Mouse (Mus musculus): ENCODE data around the gene Ankrd28. TPM values are rescaled to one million over a fixed set of nuclear protein-coding genes. Genes with fewer than 3 reads are reported as not detected.
A peak's percentile ranks its signal among the peaks of the same experiment; 100 is the strongest.

Ankrd28 gene
- total and polyA plus RNA-seq, 3 experiments = 6.6 to 27.7 (median 22.1) TPM

DNA sequence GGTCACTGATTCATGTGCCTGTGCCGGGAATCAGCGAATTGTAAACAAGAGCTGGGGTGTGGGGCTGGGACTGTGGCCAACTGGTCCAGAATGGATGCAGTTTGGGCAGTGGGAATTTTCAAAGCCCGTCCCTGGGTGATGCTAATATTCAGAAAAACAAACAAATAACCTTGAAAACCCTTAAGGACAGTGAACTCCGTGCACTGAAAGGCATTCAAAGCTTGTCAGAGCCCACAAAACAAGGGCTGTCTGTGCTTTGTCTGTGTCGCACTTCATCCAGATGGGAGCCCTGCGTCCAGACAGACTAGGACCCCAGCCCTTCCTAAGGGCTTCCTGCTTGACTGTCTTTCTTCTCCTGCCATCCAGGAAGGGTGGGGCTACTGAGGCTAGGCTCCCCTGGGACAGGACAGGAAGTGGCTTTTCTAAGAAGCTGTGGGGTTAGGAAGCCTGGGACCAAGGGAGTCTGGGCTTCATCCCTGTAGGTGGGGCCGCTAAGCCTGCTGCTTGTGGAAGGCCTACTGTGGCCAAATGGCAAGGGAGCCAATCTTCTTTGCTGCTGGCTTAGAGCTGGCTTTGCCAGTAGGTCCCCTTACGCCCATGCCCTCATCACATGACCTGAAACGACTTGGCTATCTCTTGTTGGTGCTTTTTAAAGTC is 167.8 kb downstream of the Ankrd28 start:
- intact Hi-C loops (cut with DNase I) = loop anchor here (5.0 to 10.0 kb wide), 2 partner anchors 242 to 285 kb away; no protein-coding TSS in a partner anchor
- peak overlapping the region; percentile 51 for H3K4me3 ChIP-seq
- peak; percentile 84 to 90 for DNase-seq
- TF ChIP-seq CTCF (IDR thresholded peaks at IDR 0.05) (0 out of 2 replicates have a peak, but pooled peaks have one; percentile 12), POLR2A (IDR thresholded peaks at IDR 0.05; ENCODE audit: insufficient read depth, low read depth, low read length) (peak; percentile 75), EP300 (IDR thresholded peaks at IDR 0.05; ENCODE audit: insufficient read depth, low read depth, low read length) (peak; percentile 95)
- peaks cover 2% of the 10 kb centered on the region; the same call in 1 of the 2 replicates for H3K36me3 ChIP-seq (ENCODE audit: control insufficient read depth, insufficient read depth, low read length)
- H3K79me2 ChIP-seq (replicated peaks; ENCODE audit: control insufficient read depth, insufficient read depth, low read length) = no peaks in the 10 kb centered on the region
- H3K27me3 ChIP-seq (ENCODE audit: control insufficient read depth, insufficient read depth, low read length) = no peaks in the 10 kb centered on the region
- peaks cover 30% of the 10 kb centered on the region for H3K4me1 ChIP-seq (ENCODE audit: control insufficient read depth, insufficient read depth, low read length)
- WGBS = 9% methylated on average over 9 of the region's 9 CpGs
- 0 out of 2 replicates have a peak overlapping the region, but pooled peaks have one; percentile 47 for H3K9ac ChIP-seq (ENCODE audit: low read depth, low read length)
- H3K27ac ChIP-seq = peak overlapping the region; percentile 96

DNA sequence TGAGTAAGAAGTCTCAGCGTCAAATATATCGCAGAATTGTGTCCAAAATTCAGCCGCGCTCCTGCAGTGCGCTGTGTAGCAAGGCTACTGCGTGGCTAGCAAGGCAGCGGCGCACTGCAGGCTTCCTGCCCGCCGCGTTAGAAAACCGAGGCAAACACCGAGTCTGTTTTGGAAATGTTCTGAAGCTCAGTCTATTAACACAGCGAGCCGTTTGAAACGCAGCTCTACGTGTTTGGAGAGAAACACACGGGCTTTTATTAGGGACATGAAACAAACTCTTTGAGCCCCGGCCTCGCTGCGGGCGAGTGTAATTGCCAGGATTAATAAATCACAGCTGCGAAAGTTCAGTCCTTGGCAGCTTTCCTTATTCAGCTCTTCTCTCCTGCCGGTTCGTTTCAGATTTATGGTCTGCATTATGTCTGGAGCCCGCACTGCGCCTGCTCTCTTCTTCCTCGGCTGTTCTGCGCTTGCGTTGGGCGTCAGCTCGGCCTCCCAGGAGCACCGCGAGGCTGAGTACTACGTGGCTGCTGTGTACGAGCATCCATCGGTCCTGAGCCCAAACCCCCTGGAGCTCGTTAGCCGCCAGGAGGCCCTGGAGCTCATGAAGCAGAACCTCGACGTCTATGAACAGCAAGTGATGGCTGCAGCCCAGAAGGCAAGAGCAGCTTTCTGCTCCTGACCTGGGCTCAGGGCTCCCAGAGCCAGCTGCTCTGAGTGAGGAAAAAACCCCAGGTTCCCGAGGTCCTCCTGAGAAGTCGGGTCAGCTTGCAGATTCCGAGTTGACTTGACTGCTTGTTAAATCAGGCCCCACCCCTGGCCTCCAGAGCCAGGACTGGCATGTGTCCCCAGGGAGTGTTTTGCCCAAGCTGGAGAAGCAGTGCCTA is 168.5 kb downstream of the Ankrd28 start:
- peak overlapping the region; percentile 47 for H3K9ac ChIP-seq (ENCODE audit: low read depth, low read length)
- no peaks in the 10 kb centered on the region for H3K79me2 ChIP-seq (replicated peaks; ENCODE audit: control insufficient read depth, insufficient read depth, low read length)
- peak; percentile 90 for DNase-seq
- peaks cover 2% of the 10 kb centered on the region; the same call in 1 of the 2 replicates for H3K36me3 ChIP-seq (ENCODE audit: control insufficient read depth, insufficient read depth, low read length)
- peak; percentile 80 for TF ChIP-seq POLR2A (IDR thresholded peaks at IDR 0.05; ENCODE audit: insufficient read depth, low read depth, low read length)
- peak; percentile 54 for TF ChIP-seq CTCF (IDR thresholded peaks at IDR 0.05)
- no peak for TF ChIP-seq EP300 (IDR thresholded peaks at IDR 0.05; ENCODE audit: insufficient read depth, low read depth, low read length)
- H3K27ac ChIP-seq = peak overlapping the region; percentile 96
- H3K4me3 ChIP-seq = peak overlapping the region; percentile 51
- no peaks in the 10 kb centered on the region for H3K27me3 ChIP-seq (ENCODE audit: control insufficient read depth, insufficient read depth, low read length)
- H3K4me1 ChIP-seq (ENCODE audit: control insufficient read depth, insufficient read depth, low read length) = peaks cover 32% of the 10 kb centered on the region
- intact Hi-C loops (cut with DNase I) = loop anchor here (5.0 to 10.0 kb wide), 2 partner anchors 243 to 285 kb away; no protein-coding TSS in a partner anchor
- WGBS = 7% methylated on average over 44 of the region's 44 CpGs

DNA sequence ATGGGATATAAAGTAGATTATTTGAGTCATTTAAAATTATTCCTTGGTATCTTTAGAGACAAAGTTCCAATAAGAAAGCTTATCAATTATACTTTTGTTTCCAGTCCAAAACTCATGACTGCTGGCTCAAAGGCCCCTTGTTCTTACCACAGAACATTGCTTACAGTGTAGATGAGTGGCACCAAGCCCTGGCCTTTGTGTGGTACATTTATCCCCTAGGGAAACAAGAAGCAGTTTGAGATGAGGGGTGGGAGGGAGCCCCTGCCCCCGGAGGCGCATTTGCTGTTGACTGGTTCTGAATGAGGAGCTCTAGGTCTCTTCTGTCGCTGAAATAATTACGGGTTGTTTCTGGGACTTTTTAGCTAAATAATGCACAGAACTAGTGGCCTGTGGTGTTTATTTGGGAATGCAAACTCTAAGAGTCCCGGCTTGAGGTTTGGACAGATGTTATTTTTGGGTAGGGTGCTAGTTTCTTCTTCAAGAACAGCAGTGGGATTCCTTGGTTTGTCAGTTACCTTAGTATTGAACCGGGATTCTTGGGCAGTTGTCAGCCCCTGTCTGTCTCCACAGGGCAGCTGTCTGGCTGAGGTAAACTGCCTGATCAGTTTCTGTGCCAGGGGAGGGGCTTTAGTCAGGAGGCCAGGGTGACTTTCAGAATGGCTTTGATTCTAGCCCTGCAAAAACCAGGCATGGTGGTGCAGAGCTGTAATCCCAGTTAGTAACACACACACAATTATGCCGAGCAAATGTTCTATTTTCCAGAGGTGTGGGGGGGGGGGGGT is 169.9 kb downstream of the Ankrd28 start:
- Histone ChIP-seq H3K4me1 (ENCODE audit: control insufficient read depth, insufficient read depth, low read length) (peaks cover 32% of the 10 kb centered on the region), H3K27me3 (ENCODE audit: control insufficient read depth, insufficient read depth, low read length) (no peaks in the 10 kb centered on the region), H3K27ac (peak overlapping the region; percentile 96), H3K36me3 (ENCODE audit: control insufficient read depth, insufficient read depth, low read length) (peaks cover 2% of the 10 kb centered on the region; the same call in 1 of the 2 replicates), H3K79me2 (replicated peaks; ENCODE audit: control insufficient read depth, insufficient read depth, low read length) (no peaks in the 10 kb centered on the region), H3K9ac (ENCODE audit: low read depth, low read length) (no peak overlapping the region), H3K4me3 (no peak overlapping the region)
- peak in 1 of 2 experiments; percentile 24 for DNase-seq
- no peak for TF ChIP-seq POLR2A (IDR thresholded peaks at IDR 0.05; ENCODE audit: insufficient read depth, low read depth, low read length)
- TF ChIP-seq CTCF (IDR thresholded peaks at IDR 0.05) = no peak
- no peak for TF ChIP-seq EP300 (IDR thresholded peaks at IDR 0.05; ENCODE audit: insufficient read depth, low read depth, low read length)
- WGBS = 71% methylated on average over 7 of the region's 7 CpGs
- intact Hi-C loops (cut with DNase I) = loop anchor here (5.0 to 10.0 kb wide), 2 partner anchors 244 to 287 kb away; no protein-coding TSS in a partner anchor

DNA sequence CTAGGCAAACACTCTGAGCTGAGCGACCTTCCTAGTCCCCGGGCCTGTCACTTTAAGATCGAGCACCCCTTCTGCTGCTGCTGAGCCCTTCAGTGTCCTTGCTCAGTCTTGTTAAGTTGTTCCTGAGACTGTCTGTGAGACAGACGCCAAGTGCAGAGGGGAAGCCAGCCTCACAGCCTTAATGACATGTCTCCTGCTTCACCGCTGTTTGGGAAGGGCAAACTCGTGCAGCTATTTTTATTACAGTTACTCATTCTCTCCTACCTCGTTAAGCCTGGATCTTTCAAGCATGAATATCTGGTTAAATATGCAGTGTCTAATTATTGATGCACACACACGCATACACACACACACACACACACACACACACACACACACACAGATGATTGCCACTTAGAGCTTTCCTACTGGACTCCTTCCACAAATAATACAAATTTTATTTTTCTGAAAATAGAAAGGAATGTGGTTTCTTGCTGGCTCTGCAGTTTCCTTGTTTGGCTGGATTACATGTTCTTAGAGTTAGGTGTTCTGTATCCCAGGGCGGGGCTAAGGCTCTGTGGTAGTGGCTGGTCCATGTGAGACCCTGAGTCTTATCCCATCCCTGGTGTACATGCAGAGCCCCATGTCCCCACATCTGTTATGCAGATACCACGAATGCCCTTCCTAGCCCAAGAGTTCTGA is 170.8 kb downstream of the Ankrd28 start:
- no peak overlapping the region for H3K4me3 ChIP-seq
- H3K9ac ChIP-seq (ENCODE audit: low read depth, low read length) = peak overlapping the region; percentile 40
- peak; percentile 59 to 74 for DNase-seq
- no peaks in the 10 kb centered on the region for H3K79me2 ChIP-seq (replicated peaks; ENCODE audit: control insufficient read depth, insufficient read depth, low read length)
- WGBS = 25% methylated on average over 10 of the region's 10 CpGs
- peak overlapping the region; percentile 96 for H3K27ac ChIP-seq
- TF ChIP-seq POLR2A (IDR thresholded peaks at IDR 0.05; ENCODE audit: insufficient read depth, low read depth, low read length) (peak; percentile 40), EP300 (IDR thresholded peaks at IDR 0.05; ENCODE audit: insufficient read depth, low read depth, low read length) (peak; percentile 87), CTCF (IDR thresholded peaks at IDR 0.05) (no peak)
- intact Hi-C loops (cut with DNase I) = loop anchor here (5.0 to 10.0 kb wide), 7 partner anchors 38 to 535 kb away; no protein-coding TSS in a partner anchor
- H3K36me3 ChIP-seq (ENCODE audit: control insufficient read depth, insufficient read depth, low read length) = peaks cover 2% of the 10 kb centered on the region; the same call in 1 of the 2 replicates
- peaks cover 29% of the 10 kb centered on the region for H3K4me1 ChIP-seq (ENCODE audit: control insufficient read depth, insufficient read depth, low read length)
- H3K27me3 ChIP-seq (ENCODE audit: control insufficient read depth, insufficient read depth, low read length) = no peaks in the 10 kb centered on the region

Measured in heart, adult 2 months (tissue).